Mouse (Mus musculus) neural tube, embryonic 13.5 days (tissue): ENCODE results near the gene Sh3bp1. TPM values are rescaled to one million over a fixed set of nuclear protein-coding genes. Genes with fewer than 3 reads are reported as not detected.

Experiments
- ATAC-seq: fragments of 200-750 bp; cut with Nextera tagmentation; 2 replicates; pipeline ENCODE4 v1.8.0; 2017; ENCODE audit warnings: low read depth, mild to moderate bottlenecking, moderate TSS enrichment, moderate library complexity
- H3K27ac ChIP-seq: fragments of 300-500 bp; sonication (generic); replicated peaks from 2 replicates; pipeline ENCODE4 v1.5.1; 2015; ENCODE audit warnings: moderate library complexity, mild to moderate bottlenecking, inconsistent platforms
- H3K27me3 ChIP-seq: fragments of 300-500 bp; sonication (generic); 2 replicates; pipeline ENCODE4 v1.6.1; 2015; ENCODE audit warnings: mild to moderate bottlenecking, inconsistent platforms
- H3K36me3 ChIP-seq: fragments of 300-500 bp; sonication (generic); 2 replicates; pipeline ENCODE4 v1.6.1; 2015; ENCODE audit warnings: mild to moderate bottlenecking, inconsistent platforms
- H3K4me1 ChIP-seq: fragments of 300-500 bp; sonication (generic); replicated peaks from 2 replicates; pipeline ENCODE4 v1.6.1; 2015; ENCODE audit warnings: inconsistent platforms
- H3K4me2 ChIP-seq: fragments of 300-500 bp; sonication (generic); 2 replicates; pipeline ENCODE4 v1.6.1; 2015; ENCODE audit warnings: inconsistent platforms, mild to moderate bottlenecking, moderate library complexity
- H3K4me3 ChIP-seq: fragments of 300-500 bp; sonication (generic); 2 replicates; pipeline ENCODE4 v1.5.1; 2015; ENCODE audit warnings: mild to moderate bottlenecking, inconsistent platforms
- H3K9ac ChIP-seq: fragments of 300-500 bp; sonication (generic); 2 replicates; pipeline ENCODE4 v1.6.1; 2015; ENCODE audit warnings: moderate library complexity, mild to moderate bottlenecking, inconsistent platforms
- H3K9me3 ChIP-seq: fragments of 300-500 bp; sonication (generic); 2 replicates; pipeline ENCODE4 v1.6.1; 2016; ENCODE audit warnings: inconsistent platforms
- WGBS: fragments of 180-500 bp; shearing (Covaris S2); methylation state at CpG from one replicate; pipeline ENCODE4 v1.1.7; 2015; 5-methylcytosine and 5-hydroxymethylcytosine counted together
- polyA plus RNA-seq: library from polyadenylated mRNA; unstranded; fragments of >200 nt; fragmentation: Nextera tagmentation; extraction: Ambion mirVana; gene quantifications from 2 replicates; pipeline ENCODE4 v1.2.1, GENCODE M21; 2015

The Sh3bp1 gene
- polyA plus RNA-seq, 1 experiment from 2014 or later, result 6.2 TPM

DNA sequence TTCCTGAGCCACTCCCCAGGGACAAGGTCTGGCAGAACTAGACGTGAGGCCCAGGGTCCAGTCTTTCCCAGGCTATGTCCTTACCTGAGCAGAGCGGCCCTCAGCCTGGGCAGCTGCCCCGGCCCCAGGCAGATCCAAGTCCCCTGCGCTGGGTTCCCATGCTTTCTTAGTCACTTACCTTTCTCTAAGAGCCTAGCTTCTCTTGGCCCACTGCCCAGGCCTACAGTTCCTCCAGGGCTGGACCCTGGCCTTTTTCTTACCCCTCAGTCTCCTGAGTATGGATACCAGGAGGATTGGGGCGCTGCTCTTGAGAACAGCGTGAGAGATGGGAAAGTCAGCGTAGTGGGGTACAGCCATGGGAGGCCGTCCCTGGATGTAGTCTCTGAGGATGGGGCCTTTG is 19.1 kb upstream of the Sh3bp1 start:
- WGBS, result 94% methylated on average over 8 of the region's 8 CpGs
- H3K9me3 ChIP-seq, result no peaks in the 10 kb centered on the region
- H3K27ac ChIP-seq, result no peak overlapping the region
- ATAC-seq, result no peak
- H3K4me1 ChIP-seq, result peaks cover 29% of the 10 kb centered on the region
- no peak overlapping the region for H3K4me2 ChIP-seq
- peak overlapping the region; percentile 27; the same call in 1 of the 2 replicates for H3K9ac ChIP-seq
- H3K4me3 ChIP-seq, result no peak overlapping the region
- H3K27me3 ChIP-seq, result no peaks in the 10 kb centered on the region
- peaks cover 54% of the 10 kb centered on the region for H3K36me3 ChIP-seq

DNA sequence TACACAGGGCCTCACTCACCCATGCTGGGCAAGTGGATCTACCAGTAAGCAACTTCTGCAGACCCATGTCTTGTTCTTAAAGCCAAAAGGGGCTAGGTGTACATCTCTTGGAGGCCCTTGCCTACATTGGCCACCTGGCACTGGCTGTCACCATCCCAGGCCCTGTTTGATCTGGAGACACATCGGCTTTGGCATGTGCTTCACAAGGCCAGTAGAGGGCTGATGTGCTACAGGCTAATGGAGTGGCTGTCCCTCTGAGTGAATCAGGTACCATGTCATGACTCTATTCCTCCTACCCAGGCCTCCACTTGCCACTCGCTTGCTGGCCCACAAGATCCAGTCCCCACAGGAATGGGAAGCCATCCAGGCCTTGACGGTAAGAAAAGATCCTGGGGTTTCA is 17.7 kb upstream of the Sh3bp1 start:
- no peaks in the 10 kb centered on the region for H3K9me3 ChIP-seq
- H3K4me3 ChIP-seq, result no peak overlapping the region
- H3K27me3 ChIP-seq, result no peaks in the 10 kb centered on the region
- no peak overlapping the region for H3K27ac ChIP-seq
- 88% methylated on average over 3 of the region's 3 CpGs for WGBS
- no peak overlapping the region for H3K4me2 ChIP-seq
- peaks cover 68% of the 10 kb centered on the region for H3K36me3 ChIP-seq
- H3K4me1 ChIP-seq, result peaks cover 16% of the 10 kb centered on the region
- ATAC-seq, result no peak
- no peak overlapping the region for H3K9ac ChIP-seq

DNA sequence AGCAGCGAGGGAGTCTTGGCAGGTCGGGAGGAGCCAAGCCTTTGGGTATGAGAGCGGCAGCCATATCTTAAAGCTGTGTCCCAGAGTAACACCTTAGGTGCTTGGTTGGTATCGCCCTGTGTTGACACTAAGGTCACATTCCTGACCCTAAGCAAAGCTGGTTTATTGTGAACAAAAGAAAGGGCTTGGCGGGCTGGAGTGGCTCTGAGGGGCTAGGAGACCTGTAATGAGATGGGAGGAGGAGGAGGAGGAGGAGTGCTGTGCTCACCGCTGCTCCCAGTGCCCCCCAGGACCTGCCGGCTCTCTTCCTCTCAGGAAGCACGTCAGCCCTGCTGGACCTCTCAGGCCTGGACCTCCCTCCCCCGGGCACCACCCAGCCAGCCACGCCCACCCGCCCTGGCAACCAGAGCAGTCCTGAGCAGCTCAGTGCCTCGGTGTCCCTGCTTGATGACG is 10.1 kb upstream of the Sh3bp1 start:
- Histone ChIP-seq H3K4me1 (peaks cover 14% of the 10 kb centered on the region; the same call in 1 of the 2 replicates), H3K27me3 (no peaks in the 10 kb centered on the region), H3K4me3 (no peak overlapping the region), H3K27ac (no peak overlapping the region), H3K9ac (no peak overlapping the region), H3K9me3 (no peaks in the 10 kb centered on the region), H3K36me3 (peaks cover 94% of the 10 kb centered on the region), H3K4me2 (no peak overlapping the region)
- no peak for ATAC-seq
- WGBS, result 44% methylated on average over 13 of the region's 13 CpGs

DNA sequence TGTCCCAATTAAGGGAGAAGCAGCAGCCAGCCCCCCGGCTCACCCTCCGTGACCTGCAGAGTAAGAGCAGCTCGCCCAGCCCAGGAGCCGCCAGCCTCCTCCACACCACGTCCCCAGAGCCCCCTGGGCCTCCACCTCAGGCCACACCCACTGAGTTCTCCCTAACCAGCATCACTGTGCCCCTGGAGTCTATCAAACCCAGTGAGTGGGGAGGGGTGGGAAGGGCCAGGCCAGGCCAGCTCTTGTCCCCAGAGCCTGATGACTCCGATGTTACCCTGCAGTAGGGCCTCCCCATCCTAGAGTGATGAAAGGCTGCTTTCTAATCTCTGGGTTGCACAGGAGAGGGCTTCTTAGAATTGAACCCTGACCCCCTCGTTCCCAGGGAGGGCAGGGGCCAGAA is 7.1 kb upstream of the Sh3bp1 start:
- Histone ChIP-seq H3K4me3 (no peak overlapping the region), H3K36me3 (peaks cover 70% of the 10 kb centered on the region), H3K9me3 (no peaks in the 10 kb centered on the region), H3K9ac (no peak overlapping the region), H3K27ac (no peak overlapping the region), H3K4me1 (peaks cover 21% of the 10 kb centered on the region; the same call in 1 of the 2 replicates), H3K4me2 (no peak overlapping the region), H3K27me3 (no peaks in the 10 kb centered on the region)
- ATAC-seq, result no peak
- 67% methylated on average over 7 of the region's 7 CpGs for WGBS

DNA sequence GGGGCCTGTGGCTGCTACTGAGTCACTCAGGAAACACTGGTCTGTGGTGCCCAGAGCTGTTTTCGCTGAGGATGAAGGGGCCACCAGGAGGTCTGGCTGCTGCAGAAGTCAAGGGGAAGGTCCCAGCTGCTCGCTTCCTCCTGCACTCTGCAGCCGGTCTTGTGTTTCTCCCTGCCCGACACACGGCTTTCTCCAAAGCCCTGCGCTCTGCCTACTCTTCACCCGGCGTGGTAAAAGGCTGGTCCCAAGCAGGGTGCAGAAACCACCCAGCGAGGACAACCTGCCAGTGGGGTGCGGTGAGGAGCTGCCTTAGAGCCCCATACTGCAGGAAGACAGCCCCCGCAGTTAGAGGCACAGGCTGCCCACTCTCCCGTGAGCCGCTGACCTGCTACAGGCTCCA is 4.8 kb upstream of the Sh3bp1 start:
- peaks cover 15% of the 10 kb centered on the region for H3K27me3 ChIP-seq
- 72% methylated on average over 13 of the region's 13 CpGs for WGBS
- H3K36me3 ChIP-seq, result peaks cover 48% of the 10 kb centered on the region
- H3K4me2 ChIP-seq, result no peak overlapping the region
- H3K27ac ChIP-seq, result no peak overlapping the region; the same call in 1 of the 2 replicates
- H3K9ac ChIP-seq, result no peak overlapping the region
- peaks cover 28% of the 10 kb centered on the region for H3K4me1 ChIP-seq
- no peak for ATAC-seq
- no peaks in the 10 kb centered on the region for H3K9me3 ChIP-seq
- no peak overlapping the region for H3K4me3 ChIP-seq

DNA sequence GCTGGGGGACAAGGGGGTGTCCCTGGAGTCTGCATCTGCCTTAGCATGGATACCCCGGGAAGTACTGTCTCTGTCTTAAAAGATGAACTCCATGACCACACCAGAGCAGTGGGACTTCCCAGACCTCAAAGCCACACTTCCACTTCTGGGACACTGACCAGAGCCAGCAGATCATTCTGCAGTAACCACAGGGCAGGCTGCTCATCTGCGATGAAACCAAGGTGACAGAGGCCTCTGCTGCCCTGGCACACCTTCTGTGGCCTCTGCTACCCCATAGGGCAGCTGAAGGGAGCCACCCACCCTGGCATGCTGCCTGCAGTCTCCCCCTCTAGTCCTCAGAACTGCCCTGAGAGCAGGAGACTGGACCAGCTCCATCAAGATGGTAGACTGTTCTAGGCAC is 3.8 kb upstream of the Sh3bp1 start:
- Histone ChIP-seq H3K4me2 (no peak overlapping the region), H3K4me3 (no peak overlapping the region), H3K36me3 (peaks cover 39% of the 10 kb centered on the region)

DNA sequence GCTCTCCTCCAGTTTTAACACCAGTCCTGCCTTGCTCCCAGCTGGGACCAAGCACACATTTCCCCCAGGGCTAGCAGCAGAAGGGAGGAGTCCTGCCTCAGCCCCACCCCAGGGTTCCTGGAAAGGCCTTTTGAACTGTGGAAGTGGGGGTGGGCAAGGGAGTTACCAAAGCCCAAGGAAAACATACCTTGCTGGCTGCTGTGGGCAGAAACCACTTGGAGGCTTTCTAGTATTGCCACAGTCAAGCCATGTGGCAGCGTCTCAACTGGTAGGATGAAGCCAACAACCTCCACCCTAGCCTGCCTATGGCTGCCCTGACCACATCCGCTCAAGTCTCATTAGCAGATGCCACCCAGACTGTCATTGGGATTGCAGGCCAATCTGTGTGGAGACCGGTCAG is 3.4 kb upstream of the Sh3bp1 start:
- WGBS, result 85% methylated on average over 3 of the region's 3 CpGs
- no peak overlapping the region for H3K4me3 ChIP-seq
- H3K27ac ChIP-seq, result no peak overlapping the region
- peaks cover 34% of the 10 kb centered on the region for H3K36me3 ChIP-seq
- H3K9me3 ChIP-seq, result no peaks in the 10 kb centered on the region
- no peak overlapping the region for H3K4me2 ChIP-seq
- H3K4me1 ChIP-seq, result peaks cover 43% of the 10 kb centered on the region
- no peak overlapping the region for H3K9ac ChIP-seq
- H3K27me3 ChIP-seq, result peaks cover 29% of the 10 kb centered on the region
- ATAC-seq, result no peak

More for the DNA sequence above, 3.8 kb upstream of the Sh3bp1 start:
- ATAC-seq, result no peak
- H3K27me3 ChIP-seq, result peaks cover 25% of the 10 kb centered on the region
- H3K9me3 ChIP-seq, result no peaks in the 10 kb centered on the region
- H3K9ac ChIP-seq, result no peak overlapping the region
- H3K27ac ChIP-seq, result no peak overlapping the region
- 80% methylated on average over 2 of the region's 2 CpGs for WGBS
- H3K4me1 ChIP-seq, result peaks cover 39% of the 10 kb centered on the region

DNA sequence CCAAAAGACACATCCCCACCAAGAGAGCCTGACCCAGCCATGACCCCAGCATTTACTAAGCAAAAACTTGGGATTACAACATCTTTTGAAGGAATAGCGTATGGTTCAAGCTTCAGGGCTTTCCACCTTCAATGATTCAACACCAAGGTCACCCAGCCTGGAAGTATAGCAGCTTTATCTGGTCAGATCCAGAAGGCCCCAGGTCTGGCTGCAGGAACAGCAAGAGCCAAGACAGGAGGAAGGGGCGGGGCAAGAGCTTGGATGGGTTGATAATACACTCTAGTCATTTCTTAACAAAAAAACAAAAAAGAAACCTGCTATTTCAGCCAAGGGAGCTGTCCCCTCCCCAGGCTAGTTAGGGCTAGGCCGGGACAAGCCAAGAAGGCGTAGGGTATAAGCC is 2.1 kb upstream of the Sh3bp1 start:
- no peak for ATAC-seq
- Histone ChIP-seq H3K9me3 (no peaks in the 10 kb centered on the region), H3K27me3 (peaks cover 35% of the 10 kb centered on the region), H3K9ac (no peak overlapping the region), H3K4me2 (no peak overlapping the region), H3K4me3 (no peak overlapping the region), H3K4me1 (peaks cover 46% of the 10 kb centered on the region), H3K27ac (no peak overlapping the region), H3K36me3 (peaks cover 21% of the 10 kb centered on the region)
- WGBS, result 94% methylated on average over 4 of the region's 4 CpGs

DNA sequence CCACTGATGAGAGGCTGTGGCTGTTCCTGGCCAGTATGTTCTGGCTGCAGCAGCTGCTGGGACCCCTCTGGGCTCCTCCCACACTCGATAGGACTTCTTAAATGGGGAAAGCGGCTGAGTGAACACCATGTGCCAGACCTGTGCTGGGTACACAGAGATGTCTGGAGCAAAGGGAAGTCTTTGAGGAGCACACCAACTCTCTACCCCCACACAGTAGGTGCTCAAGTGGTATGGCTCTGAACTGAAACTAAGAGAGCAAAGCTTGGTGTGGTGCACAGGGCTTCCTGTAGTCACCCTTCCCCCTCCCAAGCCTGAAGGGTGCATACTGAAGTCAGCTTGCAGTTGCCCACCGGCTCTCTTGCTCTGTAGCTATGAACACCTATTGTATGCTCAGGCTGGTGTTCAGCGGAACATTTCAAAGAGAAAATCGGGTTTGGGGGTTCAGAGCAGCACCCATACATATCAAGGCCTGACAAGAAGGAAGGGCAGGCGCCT is 1.0 kb upstream of the Sh3bp1 start:
- H3K9ac ChIP-seq, result 0 out of 2 replicates have a peak overlapping the region, but pooled peaks have one; percentile 73
- peaks cover 35% of the 10 kb centered on the region for H3K27me3 ChIP-seq
- H3K36me3 ChIP-seq, result peaks cover 10% of the 10 kb centered on the region
- no peaks in the 10 kb centered on the region for H3K9me3 ChIP-seq
- WGBS, result 59% methylated on average over 6 of the region's 6 CpGs
- no peak for ATAC-seq
- H3K4me2 ChIP-seq, result 0 out of 2 replicates have a peak overlapping the region, but pooled peaks have one; percentile 90
- no peak overlapping the region for H3K4me3 ChIP-seq
- H3K27ac ChIP-seq, result no peak overlapping the region
- peaks cover 40% of the 10 kb centered on the region for H3K4me1 ChIP-seq

DNA sequence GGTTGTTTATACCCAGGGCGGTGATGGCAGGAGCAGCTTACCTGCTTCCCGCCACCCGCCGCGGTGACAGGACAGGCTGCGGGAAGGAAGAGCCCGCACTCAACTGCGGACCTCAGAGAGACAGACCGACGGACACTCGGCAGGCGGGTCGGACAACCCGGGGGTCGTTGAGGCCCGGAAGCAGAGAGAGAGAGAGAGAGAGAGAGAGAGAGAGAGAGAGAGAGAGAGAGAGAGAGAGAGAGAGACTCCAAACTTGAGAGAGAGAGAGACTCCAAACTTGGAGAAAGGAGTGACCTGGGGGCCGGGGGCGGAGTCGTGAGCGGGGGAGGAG is 194 bp upstream of the Sh3bp1 start, which contains the start of gene Gm49510:
Gene Gm49510 (plus strand): TSS at position 259 of the 331 bp plus-strand sequence.
- H3K27me3 ChIP-seq, result peaks cover 35% of the 10 kb centered on the region
- H3K9me3 ChIP-seq, result no peaks in the 10 kb centered on the region
- H3K36me3 ChIP-seq, result peaks cover 5% of the 10 kb centered on the region; the same call in 1 of the 2 replicates
- H3K4me1 ChIP-seq, result peaks cover 32% of the 10 kb centered on the region
- WGBS, result 1% methylated on average over 20 of the region's 20 CpGs
- peak within 1 kb of the TSS; percentile 51 for H3K4me3 ChIP-seq
- peak within 1 kb of the TSS; percentile 90 for H3K4me2 ChIP-seq
- H3K27ac ChIP-seq, result no peak within 1 kb of the TSS
- no peak for ATAC-seq
- H3K9ac ChIP-seq, result peak within 1 kb of the TSS; percentile 73

DNA sequence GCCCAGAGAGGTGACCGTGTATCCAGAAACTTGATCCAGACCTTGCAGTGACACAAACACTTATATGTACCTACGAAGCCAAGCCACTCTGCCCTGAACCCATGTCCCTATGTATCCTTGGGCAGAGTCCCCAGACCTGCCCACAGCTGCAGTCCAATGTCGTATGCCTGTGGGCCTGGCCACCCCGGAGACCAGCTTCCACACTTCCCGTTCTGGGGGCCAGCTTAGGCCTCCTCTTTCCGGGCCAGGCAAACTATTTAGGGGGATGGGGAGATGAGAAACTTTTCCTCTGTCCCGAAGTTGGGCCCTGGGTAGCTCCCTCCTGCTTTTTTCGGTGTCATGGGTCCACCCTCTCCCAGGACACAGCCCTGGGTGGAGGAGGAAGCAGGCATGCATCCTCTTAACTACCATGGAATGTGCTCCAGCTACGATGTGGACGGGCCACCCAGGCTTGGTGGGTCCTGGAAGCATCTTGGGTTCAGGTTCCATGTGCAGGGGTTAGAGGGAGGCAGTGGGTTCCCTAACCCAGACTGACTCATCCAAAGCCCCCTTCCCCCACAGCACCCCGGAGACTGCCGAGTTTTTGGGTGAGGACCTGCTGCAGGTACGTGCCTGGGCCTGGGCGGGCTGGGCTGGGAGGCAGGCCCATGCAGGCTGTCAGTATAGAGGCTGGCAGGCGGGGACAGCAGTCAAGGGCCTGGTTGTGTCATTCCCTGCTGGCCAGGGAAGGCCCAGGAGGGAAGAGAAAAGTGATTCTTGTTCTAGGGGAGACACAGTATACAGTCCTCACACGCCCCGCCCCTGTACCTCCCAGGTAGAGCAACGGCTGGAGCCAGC is 1.2 kb downstream of the Sh3bp1 start:
- H3K9me3 ChIP-seq, result no peaks in the 10 kb centered on the region
- peak overlapping the region; percentile 73 for H3K9ac ChIP-seq
- H3K4me1 ChIP-seq, result peaks cover 30% of the 10 kb centered on the region
- H3K27me3 ChIP-seq, result peaks cover 35% of the 10 kb centered on the region
- no peak overlapping the region for H3K27ac ChIP-seq
- WGBS, result 22% methylated on average over 18 of the region's 18 CpGs
- peak overlapping the region; percentile 51 for H3K4me3 ChIP-seq
- ATAC-seq, result no peak
- peak overlapping the region; percentile 90 for H3K4me2 ChIP-seq
- no peaks in the 10 kb centered on the region for H3K36me3 ChIP-seq

DNA sequence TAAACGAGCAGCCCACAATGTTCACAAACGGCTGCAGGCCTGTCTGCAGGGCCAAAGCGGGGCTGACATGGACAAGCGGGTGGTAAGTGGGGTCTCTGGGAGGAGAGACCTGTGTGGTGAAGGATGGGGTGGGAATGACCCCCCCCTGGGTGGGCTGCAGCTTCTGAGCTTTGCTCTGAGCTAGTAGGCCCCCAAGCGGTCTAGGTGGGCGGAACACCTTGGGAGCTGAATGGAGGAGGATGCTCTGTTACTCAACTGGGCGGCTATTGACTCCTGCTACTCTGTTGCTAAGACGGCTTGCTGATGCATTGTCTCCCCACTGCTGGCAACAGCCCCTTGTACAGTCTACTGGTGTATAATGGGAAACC is 1.8 kb downstream of the Sh3bp1 start:
- Histone ChIP-seq H3K4me2 (peak overlapping the region; percentile 90; the same call in 1 of the 2 replicates), H3K4me1 (peaks cover 25% of the 10 kb centered on the region), H3K27ac (no peak overlapping the region), H3K9ac (no peak overlapping the region), H3K36me3 (no peaks in the 10 kb centered on the region), H3K4me3 (0 out of 2 replicates have a peak overlapping the region, but pooled peaks have one; percentile 51), H3K27me3 (peaks cover 35% of the 10 kb centered on the region), H3K9me3 (no peaks in the 10 kb centered on the region)
- 33% methylated on average over 8 of the region's 8 CpGs for WGBS
- ATAC-seq, result no peak
